Mouse (Mus musculus) embryonic facial prominence, embryonic 11.5 days (tissue): ENCODE results near the gene Ptpa. TPM values are rescaled to one million over a fixed set of nuclear protein-coding genes. Genes with fewer than 3 reads are reported as not detected.

ENCODE experiments used
- ATAC-seq: fragments of 200-750 bp; cut with Nextera tagmentation; replicated peaks from 2 replicates; pipeline ENCODE4 v1.8.0; 2017; ENCODE audit warnings: low read depth; ENCODE audit not compliant: insufficient number of reproducible peaks, low FRiP score, low TSS enrichment
- DNase-seq: peaks from one replicate; pipeline ENCODE4 v3.0.0-alpha.2; 2015; ENCODE audit warnings: low spot score
- H3K27ac ChIP-seq: fragments of 300-500 bp; sonication (generic); replicated peaks from 2 replicates; pipeline ENCODE4 v1.5.1; 2014; ENCODE audit warnings: mild to moderate bottlenecking, low read depth, low read length, control low read depth
- H3K27me3 ChIP-seq: fragments of 300-500 bp; sonication (generic); 2 replicates; pipeline ENCODE4 v1.6.1; 2014; ENCODE audit warnings: mild to moderate bottlenecking, low read length, moderate library complexity, mixed read lengths; ENCODE audit not compliant: control insufficient read depth, insufficient read depth
- H3K36me3 ChIP-seq: fragments of 300-500 bp; sonication (generic); replicated peaks from 2 replicates; pipeline ENCODE4 v1.6.1; 2014; ENCODE audit warnings: low read depth, mild to moderate bottlenecking, low read length, moderate library complexity, mixed read lengths; ENCODE audit not compliant: control insufficient read depth, insufficient read depth
- H3K4me1 ChIP-seq: fragments of 300-500 bp; sonication (generic); 2 replicates; pipeline ENCODE4 v1.6.1; 2014; ENCODE audit warnings: low read length, mixed read lengths; ENCODE audit not compliant: control insufficient read depth, insufficient read depth
- H3K4me2 ChIP-seq: fragments of 300-500 bp; sonication (generic); 2 replicates; pipeline ENCODE4 v1.6.1; 2014; ENCODE audit warnings: low read depth, mild to moderate bottlenecking, control low read depth, low read length, moderate library complexity
- H3K4me3 ChIP-seq: fragments of 300-500 bp; sonication (generic); 2 replicates; pipeline ENCODE4 v1.5.1; 2014; ENCODE audit warnings: low read depth, low read length, control low read depth
- H3K9ac ChIP-seq: fragments of 300-500 bp; sonication (generic); replicated peaks from 2 replicates; pipeline ENCODE4 v1.6.1; 2014; ENCODE audit warnings: mild to moderate bottlenecking, control low read depth, low read length
- H3K9me3 ChIP-seq: fragments of 300-500 bp; sonication (generic); replicated peaks from 2 replicates; pipeline ENCODE4 v1.6.1; 2016; ENCODE audit warnings: mild to moderate bottlenecking, low read length, inconsistent platforms, mixed read lengths; ENCODE audit not compliant: control insufficient read depth
- WGBS: fragments of 180-500 bp; shearing (Covaris S2); extraction: QIAGEN DNeasy Blood & Tissue Kit; methylation state at CpG from one replicate; pipeline ENCODE4 v1.1.7; 2014; 5-methylcytosine and 5-hydroxymethylcytosine counted together
- polyA plus RNA-seq: library from polyadenylated mRNA; unstranded; fragments of >200 nt; fragmentation: Nextera tagmentation; extraction: Ambion mirVana; gene quantifications from 2 replicates; pipeline ENCODE4 v1.2.1, GENCODE M21; 2014

The Ptpa gene
- polyA plus RNA-seq, 1 experiment from 2014 or later, result 53.7 TPM

DNA sequence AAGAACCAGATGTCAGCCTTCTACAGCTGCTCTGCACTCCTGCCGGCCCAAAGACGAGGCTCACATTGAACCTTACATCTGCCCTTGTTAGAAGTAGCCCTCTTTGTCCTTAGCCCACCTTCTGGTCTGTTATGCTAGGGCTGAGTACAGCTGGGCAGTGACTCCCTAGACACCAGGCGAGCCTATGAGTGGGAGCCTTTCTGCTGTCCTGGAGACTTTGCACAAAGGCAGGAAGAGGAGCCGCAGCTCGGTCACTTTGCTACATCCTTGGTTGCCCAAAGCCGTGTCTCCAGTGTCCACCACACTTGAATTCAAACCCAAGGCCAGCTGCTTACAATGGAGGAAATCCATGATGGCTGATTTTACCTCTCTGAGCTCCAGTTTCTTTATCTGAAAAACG lies 32.5 kb downstream of the Ptpa start:
- DNase-seq (no peak), ATAC-seq (no peak)
- no peaks in the 10 kb centered on the region; the same call in 1 of the 2 replicates for H3K9me3 ChIP-seq
- H3K36me3 ChIP-seq, result peaks cover 5% of the 10 kb centered on the region
- peaks cover 14% of the 10 kb centered on the region for H3K4me1 ChIP-seq
- no peak overlapping the region for H3K4me3 ChIP-seq
- no peaks in the 10 kb centered on the region for H3K27me3 ChIP-seq
- H3K9ac ChIP-seq, result no peak overlapping the region
- no peak overlapping the region for H3K4me2 ChIP-seq
- WGBS, result 83% methylated on average over 7 of the region's 7 CpGs
- H3K27ac ChIP-seq, result no peak overlapping the region

DNA sequence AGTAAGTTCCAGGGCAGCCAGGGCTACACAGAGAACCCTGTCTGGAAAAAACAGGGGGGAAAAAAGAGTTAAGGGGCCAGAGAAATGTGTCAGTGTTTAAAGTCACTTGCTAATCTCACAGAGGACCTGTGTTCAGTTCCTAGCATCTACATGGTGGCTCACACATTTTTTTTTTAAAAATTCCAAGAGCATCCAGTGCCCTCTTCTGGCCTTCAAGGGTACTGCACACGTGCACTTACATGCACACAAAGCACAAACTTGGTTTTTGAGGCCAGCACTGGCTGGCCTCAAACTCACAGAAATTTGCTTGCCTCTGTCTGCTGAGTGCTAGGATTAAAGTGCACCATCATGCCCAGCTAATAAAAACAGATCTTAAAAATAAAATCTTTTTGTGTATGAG lies 34.7 kb downstream of the Ptpa start:
- Histone ChIP-seq H3K27ac (no peak overlapping the region), H3K27me3 (no peaks in the 10 kb centered on the region), H3K4me2 (no peak overlapping the region), H3K9ac (no peak overlapping the region), H3K36me3 (peaks cover 5% of the 10 kb centered on the region), H3K9me3 (no peaks in the 10 kb centered on the region; the same call in 1 of the 2 replicates), H3K4me3 (no peak overlapping the region), H3K4me1 (peaks cover 2% of the 10 kb centered on the region; the same call in 1 of the 2 replicates)
- DNase-seq (no peak), ATAC-seq (no peak)
- WGBS, result 66% methylated on average over 1 of the region's 1 CpGs

DNA sequence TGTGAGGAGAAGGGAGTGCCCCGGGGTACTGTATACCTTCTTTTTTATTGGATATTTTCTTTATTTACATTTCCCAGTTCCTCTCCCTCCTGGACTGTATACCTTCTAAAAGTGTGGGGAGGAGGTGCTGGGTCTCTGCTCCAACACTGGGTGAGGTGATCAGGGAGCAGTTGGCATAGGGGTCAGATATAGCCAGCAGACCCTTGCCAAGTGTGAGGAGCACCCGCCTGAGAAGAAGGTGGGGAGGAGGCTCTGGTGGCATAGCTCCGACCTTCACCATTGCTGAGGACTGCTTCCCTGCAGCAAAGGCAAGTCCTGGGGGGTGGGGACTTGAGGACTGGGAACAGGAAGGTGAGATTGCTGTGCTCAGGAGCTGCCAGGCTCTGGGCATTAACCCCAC lies 35.7 kb downstream of the Ptpa start:
- peaks cover 5% of the 10 kb centered on the region for H3K36me3 ChIP-seq
- no peak overlapping the region for H3K4me2 ChIP-seq
- H3K27ac ChIP-seq, result no peak overlapping the region
- no peaks in the 10 kb centered on the region for H3K27me3 ChIP-seq
- 91% methylated on average over 3 of the region's 3 CpGs for WGBS
- no peaks in the 10 kb centered on the region for H3K4me1 ChIP-seq
- H3K4me3 ChIP-seq, result no peak overlapping the region
- H3K9me3 ChIP-seq, result no peaks in the 10 kb centered on the region; the same call in 1 of the 2 replicates
- H3K9ac ChIP-seq, result no peak overlapping the region
- no peak for ATAC-seq
- no peak for DNase-seq

DNA sequence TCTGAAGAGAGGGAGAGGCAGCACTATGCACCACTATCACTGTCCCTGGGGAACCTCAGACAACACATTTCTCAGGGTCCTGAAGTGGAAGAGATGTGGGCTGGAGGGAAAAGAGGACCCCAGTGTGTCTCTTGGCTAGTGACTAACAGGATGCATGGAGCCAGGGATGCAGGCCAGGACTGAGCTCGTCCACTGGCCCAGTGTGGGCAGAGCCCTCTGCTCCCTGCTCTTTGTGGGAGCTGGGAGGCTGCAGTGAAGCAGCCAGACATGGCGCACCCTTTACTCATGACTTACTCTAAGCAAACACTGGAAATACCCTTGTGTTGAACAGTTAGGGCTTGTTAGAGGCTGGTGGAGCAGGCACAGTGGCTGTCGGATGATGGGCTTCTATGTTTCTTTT lies 37.7 kb downstream of the Ptpa start:
- H3K27me3 ChIP-seq, result no peaks in the 10 kb centered on the region
- ATAC-seq (no peak), DNase-seq (no peak)
- no peak overlapping the region; the same call in 1 of the 2 replicates for H3K9ac ChIP-seq
- no peak overlapping the region for H3K4me3 ChIP-seq
- no peak overlapping the region for H3K4me2 ChIP-seq
- no peaks in the 10 kb centered on the region for H3K4me1 ChIP-seq
- H3K36me3 ChIP-seq, result peaks cover 5% of the 10 kb centered on the region
- no peak overlapping the region for H3K27ac ChIP-seq
- 88% methylated on average over 3 of the region's 3 CpGs for WGBS
- H3K9me3 ChIP-seq, result no peaks in the 10 kb centered on the region; the same call in 1 of the 2 replicates

DNA sequence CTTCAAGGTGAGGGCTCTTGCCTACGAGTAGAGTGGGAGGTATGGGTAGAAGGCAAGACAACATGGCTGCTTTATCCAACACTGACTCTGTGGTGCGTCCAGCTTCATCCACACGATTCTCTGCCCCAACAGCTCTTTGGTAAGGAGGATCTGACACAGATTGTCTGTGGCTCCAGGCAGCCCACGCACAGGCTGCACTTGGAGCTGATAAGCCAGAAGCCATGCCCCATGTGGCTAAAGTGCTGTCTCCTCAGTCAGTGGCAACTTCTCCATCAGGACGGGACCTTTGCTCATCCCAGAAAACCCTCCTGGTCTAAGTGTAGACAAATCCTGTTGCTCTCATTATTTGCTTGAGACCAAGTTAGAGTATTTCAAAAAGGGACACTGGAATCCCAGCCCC lies 38.7 kb downstream of the Ptpa start:
- Histone ChIP-seq H3K4me3 (no peak overlapping the region), H3K27me3 (no peaks in the 10 kb centered on the region), H3K4me2 (no peak overlapping the region), H3K9ac (no peak overlapping the region), H3K27ac (no peak overlapping the region), H3K36me3 (peaks cover 4% of the 10 kb centered on the region), H3K9me3 (no peaks in the 10 kb centered on the region; the same call in 1 of the 2 replicates), H3K4me1 (no peaks in the 10 kb centered on the region)
- no peak for ATAC-seq
- WGBS, result 78% methylated on average over 5 of the region's 5 CpGs
- DNase-seq, result no peak

- H3K9ac ChIP-seq, result no peak overlapping the region
- no peaks in the 10 kb centered on the region for H3K9me3 ChIP-seq
- WGBS, result 75% methylated on average over 13 of the region's 13 CpGs
- no peaks in the 10 kb centered on the region for H3K36me3 ChIP-seq
- H3K27ac ChIP-seq, result no peak overlapping the region
- H3K4me2 ChIP-seq, result no peak overlapping the region
- no peaks in the 10 kb centered on the region for H3K27me3 ChIP-seq
- DNase-seq (no peak), ATAC-seq (no peak)
- H3K4me1 ChIP-seq, result no peaks in the 10 kb centered on the region
- H3K4me3 ChIP-seq, result no peak overlapping the region
These were observed 40.5 kb downstream of the Ptpa start for GRCm38 (mm10) chr2:30456104-30456980.

GRCm38 (mm10) chr2:30458349-30458748 lies 42.5 kb downstream of the Ptpa start:
- H3K9ac ChIP-seq, result no peak overlapping the region
- no peak overlapping the region for H3K4me3 ChIP-seq
- no peaks in the 10 kb centered on the region for H3K9me3 ChIP-seq
- DNase-seq, result no peak
- ATAC-seq, result no peak
- peaks cover under 1% of the 10 kb centered on the region for H3K4me1 ChIP-seq
- H3K27me3 ChIP-seq, result no peaks in the 10 kb centered on the region
- H3K27ac ChIP-seq, result no peak overlapping the region
- H3K4me2 ChIP-seq, result no peak overlapping the region
- WGBS, result 87% methylated on average over 6 of the region's 6 CpGs
- H3K36me3 ChIP-seq, result no peaks in the 10 kb centered on the region

DNA sequence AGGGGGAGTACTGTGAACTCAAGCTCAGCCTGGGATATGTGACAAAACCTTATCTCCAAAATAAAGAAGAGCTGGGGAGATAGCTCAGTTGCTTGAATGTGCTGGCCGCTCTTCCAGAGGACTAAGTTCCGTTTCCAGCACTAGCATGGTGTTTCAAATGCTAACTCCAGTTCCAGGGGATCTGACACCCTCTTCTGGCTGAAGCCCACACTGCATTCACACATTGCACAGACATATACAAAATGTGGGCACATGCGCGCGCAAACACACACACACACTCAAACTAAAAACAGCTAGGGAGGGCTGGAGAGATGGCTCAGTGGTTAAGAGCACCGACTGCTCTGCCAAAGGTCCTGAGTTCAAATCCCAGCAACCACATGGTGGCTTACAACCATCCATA lies 43.4 kb downstream of the Ptpa start:
- Histone ChIP-seq H3K4me3 (no peak overlapping the region), H3K27me3 (no peaks in the 10 kb centered on the region), H3K27ac (no peak overlapping the region), H3K9ac (no peak overlapping the region), H3K9me3 (no peaks in the 10 kb centered on the region), H3K4me2 (no peak overlapping the region), H3K36me3 (no peaks in the 10 kb centered on the region), H3K4me1 (peaks cover 4% of the 10 kb centered on the region)
- ATAC-seq, result no peak
- no peak for DNase-seq
- WGBS, result 87% methylated on average over 6 of the region's 6 CpGs
